Mouse (Mus musculus) hindbrain, embryonic 10.5 days (tissue): ENCODE data around the gene Slc7a1. TPM values are rescaled to one million over a fixed set of nuclear protein-coding genes. Genes with fewer than 3 reads are reported as not detected.
"Not testable (repeated sequence)": the region's sequence is repeated elsewhere in the genome, so short reads cannot be mapped to it uniquely, and the experiment has no call there.

Source experiments
- DNase-seq: peaks from one replicate; pipeline ENCODE4 v3.0.0-alpha.2; 2017; ENCODE audit warnings: low spot score
- H3K27ac ChIP-seq: fragments of 300-500 bp; sonication (generic); 2 replicates; pipeline ENCODE4 v1.5.1; 2016; ENCODE audit warnings: mild to moderate bottlenecking, moderate library complexity
- H3K27me3 ChIP-seq: fragments of 300-500 bp; sonication (generic); 2 replicates; pipeline ENCODE4 v1.6.1; 2016; ENCODE audit warnings: mild to moderate bottlenecking; ENCODE audit not compliant: poor library complexity, insufficient read depth, severe bottlenecking
- H3K36me3 ChIP-seq: fragments of 300-500 bp; sonication (generic); 2 replicates; pipeline ENCODE4 v1.6.1; 2016; ENCODE audit warnings: mild to moderate bottlenecking, moderate library complexity
- H3K4me1 ChIP-seq: fragments of 300-500 bp; sonication (generic); replicated peaks from 2 replicates; pipeline ENCODE4 v1.6.1; 2016; ENCODE audit warnings: mild to moderate bottlenecking
- H3K4me3 ChIP-seq: fragments of 300-500 bp; sonication (generic); 2 replicates; pipeline ENCODE4 v1.5.1; 2016; ENCODE audit warnings: mild to moderate bottlenecking, moderate library complexity
- H3K9me3 ChIP-seq: fragments of 300-500 bp; sonication (generic); 2 replicates; pipeline ENCODE4 v1.6.1; 2016; ENCODE audit warnings: mild to moderate bottlenecking, moderate library complexity
- WGBS: fragments of 180-500 bp; shearing (Covaris S2); methylation state at CpG from one replicate; pipeline ENCODE4 v1.1.7; 2016; 5-methylcytosine and 5-hydroxymethylcytosine counted together
- polyA plus RNA-seq: library from polyadenylated mRNA; unstranded; fragments of >200 nt; fragmentation: Nextera tagmentation; extraction: Ambion mirVana; gene quantifications from 2 replicates; pipeline ENCODE4 v1.2.1, GENCODE M21; 2016

Gene Slc7a1
- polyA plus RNA-seq, 1 experiment from 2014 or later = 10.8 TPM

DNA sequence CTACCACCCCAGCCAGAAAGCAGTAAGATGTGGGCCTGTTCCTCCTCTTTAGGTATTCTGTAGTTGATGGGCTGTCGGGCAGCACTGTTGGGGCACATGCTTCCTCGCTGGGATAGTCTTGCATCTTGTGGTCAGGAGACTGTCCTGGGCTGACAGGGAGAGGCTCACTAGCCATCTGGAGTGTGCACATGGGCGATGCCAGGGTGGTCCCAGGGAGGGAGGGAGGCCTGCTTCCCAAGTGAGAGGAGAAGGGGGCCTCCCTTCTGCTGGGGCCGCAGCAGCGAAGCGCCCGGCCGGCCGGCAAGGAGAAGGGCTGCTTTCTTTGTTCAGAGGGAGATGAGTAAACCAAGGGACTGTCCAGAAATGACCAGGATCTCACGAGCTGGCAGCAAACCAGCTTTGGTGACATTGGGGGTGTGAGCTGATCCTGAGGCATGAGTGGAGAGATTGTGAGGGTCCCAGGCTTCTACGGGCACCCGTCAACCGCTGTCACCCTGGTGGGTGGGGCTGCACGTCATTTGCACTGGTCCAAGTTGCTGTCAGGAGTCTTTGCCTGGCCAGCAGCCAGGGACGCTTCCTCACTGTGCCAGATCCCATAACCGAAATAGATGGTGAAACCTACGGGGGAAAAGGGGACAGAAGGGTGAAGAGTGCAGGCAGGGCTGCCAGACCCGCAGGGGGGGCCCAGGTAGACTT is 67.6 kb downstream of the Slc7a1 start:
- Histone ChIP-seq H3K9me3 (no peaks in the 10 kb centered on the region), H3K36me3 (peaks cover 51% of the 10 kb centered on the region)
- 87% methylated on average over 18 of the region's 18 CpGs for WGBS

DNA sequence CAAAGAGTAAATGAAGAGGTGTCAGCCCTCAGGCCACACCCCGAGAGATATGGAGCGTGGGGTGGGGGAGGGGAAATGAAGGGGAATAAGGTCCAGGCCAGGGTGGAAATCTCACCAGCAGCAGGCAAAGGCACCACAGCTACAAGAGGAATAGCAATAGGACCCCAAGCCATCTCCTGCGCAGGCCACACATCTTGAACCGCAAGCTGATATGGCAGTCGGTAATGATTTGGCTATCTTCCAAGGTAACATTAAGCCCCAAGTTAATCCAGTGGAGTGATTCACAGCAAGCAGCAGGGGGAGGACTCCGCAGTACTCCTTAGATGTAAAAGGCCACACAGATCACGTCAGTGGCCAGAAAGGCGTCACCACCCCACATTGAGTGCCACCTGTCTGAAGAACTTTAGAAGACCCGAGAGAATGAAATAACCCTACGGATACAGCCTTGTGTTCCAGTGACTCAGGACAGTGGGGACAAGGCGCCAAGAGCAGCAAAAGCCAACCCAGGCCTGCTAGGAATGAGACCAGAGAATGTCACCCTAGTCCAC is 68.4 kb downstream of the Slc7a1 start:
- DNase-seq = no peak

More for the DNA sequence above, 67.6 kb downstream of the Slc7a1 start:
- no peaks in the 10 kb centered on the region for H3K4me1 ChIP-seq
- DNase-seq = no peak
- no peak overlapping the region for H3K4me3 ChIP-seq
- H3K27me3 ChIP-seq = no peaks in the 10 kb centered on the region
- H3K27ac ChIP-seq = no peak overlapping the region

DNA sequence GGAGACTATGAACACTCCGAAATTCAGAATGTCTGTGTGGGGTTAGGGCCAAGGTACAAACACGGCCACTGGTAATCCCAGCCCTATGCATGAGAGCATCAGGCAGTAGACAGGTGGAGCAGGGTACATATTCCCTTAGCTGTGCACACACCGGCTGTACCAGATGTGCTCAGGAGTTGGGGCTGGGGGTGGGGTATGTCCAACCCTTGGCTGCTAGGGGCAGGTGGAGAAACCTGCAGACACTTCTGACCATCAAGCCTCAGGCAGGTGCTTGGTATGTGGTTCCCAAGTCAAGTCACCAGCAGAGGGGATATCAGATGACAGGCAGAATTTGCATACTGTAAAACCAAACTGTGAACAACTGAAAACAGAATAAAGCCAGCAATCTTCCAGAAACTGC is 70.7 kb downstream of the Slc7a1 start:
- peaks cover 27% of the 10 kb centered on the region for H3K36me3 ChIP-seq
- WGBS = 92% methylated on average over 3 of the region's 3 CpGs
- no peak overlapping the region for H3K4me3 ChIP-seq
- H3K4me1 ChIP-seq = no peaks in the 10 kb centered on the region
- no peaks in the 10 kb centered on the region for H3K27me3 ChIP-seq
- no peak overlapping the region for H3K27ac ChIP-seq
- DNase-seq = no peak
- no peaks in the 10 kb centered on the region for H3K9me3 ChIP-seq

More for the DNA sequence above, 68.4 kb downstream of the Slc7a1 start:
- Histone ChIP-seq H3K9me3 (no peaks in the 10 kb centered on the region), H3K27me3 (no peaks in the 10 kb centered on the region), H3K4me1 (no peaks in the 10 kb centered on the region), H3K4me3 (no peak overlapping the region), H3K27ac (no peak overlapping the region), H3K36me3 (peaks cover 43% of the 10 kb centered on the region)
- WGBS = 89% methylated on average over 11 of the region's 11 CpGs

DNA sequence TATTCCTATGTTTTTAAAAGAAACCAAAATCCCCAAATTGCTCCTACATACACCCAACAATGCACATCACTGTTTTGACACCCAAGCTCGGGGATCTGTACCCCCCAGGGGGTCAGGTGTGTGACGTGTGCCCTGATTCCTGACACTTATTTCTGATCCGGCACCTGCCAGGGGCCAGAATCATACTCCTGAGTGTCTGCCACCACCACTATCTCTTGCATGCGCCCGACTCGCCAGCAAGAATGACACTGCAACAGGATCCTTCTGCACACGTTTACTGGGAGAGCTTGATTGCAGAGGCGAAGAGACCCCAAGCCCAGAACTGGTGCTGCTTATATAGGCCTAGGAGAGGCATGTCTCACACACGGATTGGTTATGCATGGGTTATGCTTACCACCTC is 73.4 kb downstream of the Slc7a1 start:
- H3K9me3 ChIP-seq, H3K36me3 ChIP-seq, H3K27ac ChIP-seq, DNase-seq, H3K4me1 ChIP-seq, H3K27me3 ChIP-seq, H3K4me3 ChIP-seq: not testable (repeated sequence)
- WGBS = 91% methylated on average over 9 of the region's 9 CpGs

DNA sequence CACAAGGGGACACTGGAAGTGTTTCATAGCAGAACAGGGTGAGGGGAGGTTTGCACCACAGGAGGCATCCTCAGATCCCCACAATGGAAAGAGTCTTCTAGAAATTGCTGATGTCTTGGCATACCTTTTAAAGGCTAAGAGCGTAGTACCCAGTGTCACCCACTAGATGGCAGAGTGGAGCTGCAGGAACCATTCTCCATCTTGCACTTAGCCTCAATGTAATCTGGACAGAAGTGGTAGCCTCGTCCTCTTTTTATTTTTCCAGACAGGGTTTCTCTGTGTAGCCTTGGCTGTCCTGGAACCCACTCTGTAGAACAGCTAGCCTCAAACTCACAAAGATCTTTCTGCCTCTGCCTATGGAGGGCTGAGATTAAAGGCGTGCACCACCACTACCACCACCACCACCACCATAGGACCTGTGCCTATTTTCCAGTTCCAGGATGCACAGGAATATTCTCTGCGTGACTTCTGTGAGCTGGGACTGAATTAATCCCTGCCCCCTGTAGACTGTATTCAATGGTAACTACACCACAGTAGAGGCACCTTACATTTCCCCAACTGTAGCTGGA is 74.3 kb downstream of the Slc7a1 start:
- no peaks in the 10 kb centered on the region for H3K9me3 ChIP-seq
- no peaks in the 10 kb centered on the region for H3K36me3 ChIP-seq
- H3K4me3 ChIP-seq = no peak overlapping the region
- no peak overlapping the region for H3K27ac ChIP-seq
- H3K27me3 ChIP-seq = no peaks in the 10 kb centered on the region
- peak; percentile 54 for DNase-seq
- H3K4me1 ChIP-seq = no peaks in the 10 kb centered on the region
- 48% methylated on average over 4 of the region's 4 CpGs for WGBS

DNA sequence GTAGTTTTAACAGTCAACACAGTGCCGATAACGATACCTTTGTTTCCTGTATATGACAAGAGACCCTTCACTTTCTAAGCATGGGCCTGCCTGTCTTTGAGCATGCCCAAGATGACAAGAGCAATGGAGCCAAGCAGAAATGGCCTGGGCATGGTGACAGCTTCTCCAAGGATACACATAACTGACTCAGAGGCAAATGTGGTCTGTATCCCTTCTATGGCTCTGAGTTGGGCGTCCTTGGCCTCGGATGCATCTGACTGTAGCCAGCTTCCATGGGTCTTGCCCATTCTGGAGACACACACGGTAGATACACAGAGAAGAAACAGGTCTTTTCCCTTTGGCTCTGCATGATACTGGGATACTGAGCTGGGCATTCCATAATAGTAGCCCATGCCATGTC is 84.8 kb downstream of the Slc7a1 start:
- 93% methylated on average over 5 of the region's 5 CpGs for WGBS

DNA sequence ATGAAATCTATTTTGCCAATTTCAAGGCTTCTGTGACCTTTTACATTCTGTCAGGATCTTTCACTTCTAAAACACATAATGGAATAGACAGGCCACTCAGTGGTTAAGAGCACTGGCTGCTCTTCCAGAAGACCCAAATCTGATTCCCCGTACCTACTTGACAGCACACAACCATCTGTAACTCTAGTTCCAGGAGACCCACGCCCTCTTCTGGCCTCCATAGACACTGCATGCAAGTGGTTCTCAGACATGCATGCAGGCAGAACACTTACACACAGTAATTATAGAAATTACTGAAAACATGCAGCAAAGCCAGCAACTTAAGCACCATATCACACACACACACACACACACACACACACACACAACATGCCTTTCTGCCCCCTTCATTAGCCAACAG is 87.3 kb downstream of the Slc7a1 start:
- H3K9me3 ChIP-seq = no peaks in the 10 kb centered on the region
- 62% methylated on average over 2 of the region's 2 CpGs for WGBS
- DNase-seq = no peak
- H3K36me3 ChIP-seq = no peaks in the 10 kb centered on the region
- H3K4me3 ChIP-seq = no peak overlapping the region
- no peaks in the 10 kb centered on the region for H3K27me3 ChIP-seq
- H3K4me1 ChIP-seq = no peaks in the 10 kb centered on the region
- H3K27ac ChIP-seq = no peak overlapping the region

More for the DNA sequence above, 84.8 kb downstream of the Slc7a1 start:
- H3K4me1 ChIP-seq = no peaks in the 10 kb centered on the region
- H3K27ac ChIP-seq = no peak overlapping the region
- no peaks in the 10 kb centered on the region for H3K9me3 ChIP-seq
- no peaks in the 10 kb centered on the region for H3K27me3 ChIP-seq
- DNase-seq = no peak
- no peak overlapping the region for H3K4me3 ChIP-seq
- H3K36me3 ChIP-seq = no peaks in the 10 kb centered on the region

DNA sequence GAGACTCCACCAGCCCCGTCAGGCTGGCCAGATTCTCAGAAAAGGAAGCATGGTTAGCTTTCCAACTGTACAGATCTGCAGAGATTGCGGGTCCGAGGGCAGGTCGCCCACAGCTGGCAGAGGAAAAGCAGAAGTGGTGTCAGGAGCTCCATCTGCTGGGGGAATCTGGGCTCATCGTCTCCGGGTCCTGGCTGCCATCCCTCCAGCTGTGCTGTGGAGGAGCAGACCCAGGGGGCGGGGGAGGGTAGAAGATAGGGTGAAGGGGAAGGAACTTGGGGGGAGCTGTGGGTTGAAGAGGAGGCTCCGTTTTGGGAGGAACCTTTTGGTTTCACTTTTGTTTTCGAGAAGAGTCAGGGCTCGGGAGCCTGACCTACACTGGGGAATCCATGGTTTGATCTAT is 88.9 kb downstream of the Slc7a1 start:
- Histone ChIP-seq H3K27me3 (no peaks in the 10 kb centered on the region), H3K36me3 (no peaks in the 10 kb centered on the region), H3K27ac (no peak overlapping the region), H3K4me3 (no peak overlapping the region), H3K4me1 (no peaks in the 10 kb centered on the region), H3K9me3 (no peaks in the 10 kb centered on the region)
- DNase-seq = no peak
- 77% methylated on average over 10 of the region's 10 CpGs for WGBS

DNA sequence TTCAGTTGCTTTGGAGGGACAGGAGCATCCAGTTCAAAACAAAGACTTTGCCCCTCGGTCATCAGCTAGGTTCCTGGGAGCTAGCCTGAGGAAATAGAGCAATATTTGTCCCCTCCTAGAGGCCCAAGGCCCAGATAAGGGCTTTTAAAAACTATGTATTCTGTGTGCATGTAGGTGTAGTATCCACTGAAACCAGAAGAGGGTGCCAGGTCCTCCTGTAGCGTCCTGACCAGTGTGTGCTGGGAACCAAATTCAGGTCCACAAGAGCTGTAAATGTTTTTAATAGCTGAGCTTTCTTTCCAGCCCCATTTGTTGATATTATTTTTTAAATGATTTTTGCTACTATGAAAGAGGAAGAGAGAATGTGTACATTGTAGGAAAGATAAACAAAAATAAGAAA is 95.6 kb downstream of the Slc7a1 start:
- WGBS = 88% methylated on average over 2 of the region's 2 CpGs
- no peaks in the 10 kb centered on the region for H3K27me3 ChIP-seq
- H3K9me3 ChIP-seq = no peaks in the 10 kb centered on the region
- DNase-seq = no peak
- H3K4me3 ChIP-seq = no peak overlapping the region
- H3K4me1 ChIP-seq = no peaks in the 10 kb centered on the region
- H3K27ac ChIP-seq = no peak overlapping the region
- no peaks in the 10 kb centered on the region for H3K36me3 ChIP-seq

DNA sequence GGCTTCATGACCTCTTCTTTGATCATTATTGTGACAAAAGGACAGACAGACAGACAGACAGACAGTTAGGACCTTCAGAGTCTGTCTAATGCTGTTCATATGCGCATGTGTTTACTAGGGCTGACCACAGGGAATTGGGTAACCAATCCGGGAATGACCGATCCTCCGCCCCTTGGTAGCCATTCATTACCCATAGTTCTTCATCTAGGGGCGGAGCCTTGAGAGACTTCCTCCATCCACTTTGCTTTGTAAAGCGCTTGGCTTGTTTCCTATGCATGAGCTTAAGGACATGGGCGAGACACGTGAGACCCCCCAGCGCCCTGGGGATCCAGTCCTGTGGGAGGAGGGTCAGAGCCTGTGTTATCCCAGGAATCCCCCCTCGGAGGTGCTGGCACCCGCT is 96.7 kb downstream of the Slc7a1 start:
- Histone ChIP-seq H3K4me3 (peak overlapping the region; percentile 12), H3K4me1 (no peaks in the 10 kb centered on the region), H3K9me3 (no peaks in the 10 kb centered on the region), H3K27me3 (no peaks in the 10 kb centered on the region), H3K36me3 (no peaks in the 10 kb centered on the region), H3K27ac (no peak overlapping the region)
- 82% methylated on average over 11 of the region's 11 CpGs for WGBS
- DNase-seq = no peak

DNA sequence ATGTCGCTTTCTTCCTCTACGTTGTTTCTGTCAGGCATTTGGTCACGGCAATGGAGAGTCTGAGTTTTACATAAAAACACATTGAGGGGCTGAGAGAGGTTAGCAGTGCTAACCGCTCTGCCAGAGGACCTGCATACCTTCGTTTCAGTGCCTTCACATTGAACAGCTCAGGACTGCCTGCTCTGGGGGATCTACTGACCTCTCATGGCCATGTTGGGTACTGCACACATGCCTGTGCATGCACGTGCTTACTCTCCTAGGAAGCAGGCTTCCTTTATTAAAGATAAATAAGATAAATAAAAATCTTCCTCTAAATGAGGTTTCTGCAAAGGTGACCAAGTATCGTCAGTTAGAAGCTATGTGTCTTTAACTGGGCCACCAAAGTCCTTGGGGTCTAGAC is 106.4 kb downstream of the Slc7a1 start:
- 85% methylated on average over 7 of the region's 7 CpGs for WGBS
- peak; percentile 20 for DNase-seq
- 0 out of 2 replicates have a peak, but pooled peaks cover 3% of the 10 kb centered on the region for H3K9me3 ChIP-seq

DNA sequence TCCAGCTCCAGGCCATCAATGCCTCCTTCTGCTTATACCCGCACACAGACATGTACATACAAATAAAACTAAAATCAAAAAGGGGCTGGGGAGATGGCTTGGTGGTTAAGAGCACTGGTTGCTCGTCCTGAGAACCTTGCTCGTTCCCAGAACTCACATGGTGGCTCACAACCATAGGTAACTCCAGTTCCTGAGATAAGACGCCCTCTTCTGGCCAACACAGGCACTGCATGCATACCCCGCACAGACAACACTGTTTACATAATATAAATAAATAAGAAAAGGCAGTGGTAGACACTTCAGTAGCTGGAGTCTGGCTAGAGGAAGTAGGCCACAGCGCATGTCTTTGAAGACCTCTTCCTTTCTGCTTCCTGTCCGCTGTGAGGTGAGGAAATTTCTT is 106.8 kb downstream of the Slc7a1 start:
- Histone ChIP-seq H3K27me3 (no peaks in the 10 kb centered on the region), H3K9me3 (0 out of 2 replicates have a peak, but pooled peaks cover 3% of the 10 kb centered on the region), H3K4me1 (no peaks in the 10 kb centered on the region), H3K27ac (no peak overlapping the region), H3K4me3 (no peak overlapping the region), H3K36me3 (no peaks in the 10 kb centered on the region)
- 82% methylated on average over 7 of the region's 7 CpGs for WGBS
- no peak for DNase-seq

More for the DNA sequence above, 106.4 kb downstream of the Slc7a1 start:
- no peak overlapping the region for H3K4me3 ChIP-seq
- H3K27ac ChIP-seq = no peak overlapping the region
- no peaks in the 10 kb centered on the region for H3K36me3 ChIP-seq
- no peaks in the 10 kb centered on the region for H3K27me3 ChIP-seq
- no peaks in the 10 kb centered on the region for H3K4me1 ChIP-seq

DNA sequence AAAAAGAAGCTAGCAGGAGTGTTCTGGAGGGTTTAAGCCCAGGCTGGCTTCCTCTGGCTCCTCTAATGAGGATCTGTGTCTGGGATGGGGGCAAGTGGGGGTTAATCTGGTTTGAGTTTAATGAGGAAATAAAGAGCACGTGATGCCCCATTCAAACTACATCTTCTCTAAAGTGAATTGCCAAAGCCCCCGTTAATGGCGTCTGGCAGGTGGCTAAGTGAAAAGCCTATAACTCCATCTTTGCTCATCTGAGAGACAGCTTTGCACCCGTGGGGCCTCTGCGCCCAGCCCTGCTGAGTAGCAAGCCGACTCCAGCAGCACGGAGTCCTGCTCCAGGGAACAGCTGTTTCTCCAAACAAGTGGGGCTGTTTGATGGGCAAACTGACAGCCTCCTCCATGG is 109.8 kb downstream of the Slc7a1 start:
- DNase-seq = no peak
- H3K27ac ChIP-seq = no peak overlapping the region
- H3K36me3 ChIP-seq = no peaks in the 10 kb centered on the region
- 0 out of 2 replicates have a peak, but pooled peaks cover 3% of the 10 kb centered on the region for H3K9me3 ChIP-seq
- WGBS = 83% methylated on average over 7 of the region's 7 CpGs
- H3K4me1 ChIP-seq = no peaks in the 10 kb centered on the region
- no peak overlapping the region for H3K4me3 ChIP-seq
- H3K27me3 ChIP-seq = no peaks in the 10 kb centered on the region
